Mouse (Mus musculus) CD4-positive, CD25-positive, alpha-beta regulatory T cell, adult 2 months (primary cell): ENCODE measurements at regions not wholly inside any gene's neighbourhood (a gene's known extent, or its start where the extent isn't known, plus 50 kb on each side); places are given as distances from the start of the nearest gene placed in this dataset.

ENCODE experiments used
- DNase-seq: peaks from one replicate; pipeline ENCODE4 v3.0.0-alpha.2; 2012; ENCODE audit warnings: low read depth, low spot score

- no peak for DNase-seq
Observed at GRCm38 (mm10) chr15:59794871-59795270, 221.5 kb downstream of the 4933412E24Rik start.

- no peak for DNase-seq
Observed at GRCm38 (mm10) chr15:59786706-59787425, 229.5 kb downstream of the 4933412E24Rik start.

DNA sequence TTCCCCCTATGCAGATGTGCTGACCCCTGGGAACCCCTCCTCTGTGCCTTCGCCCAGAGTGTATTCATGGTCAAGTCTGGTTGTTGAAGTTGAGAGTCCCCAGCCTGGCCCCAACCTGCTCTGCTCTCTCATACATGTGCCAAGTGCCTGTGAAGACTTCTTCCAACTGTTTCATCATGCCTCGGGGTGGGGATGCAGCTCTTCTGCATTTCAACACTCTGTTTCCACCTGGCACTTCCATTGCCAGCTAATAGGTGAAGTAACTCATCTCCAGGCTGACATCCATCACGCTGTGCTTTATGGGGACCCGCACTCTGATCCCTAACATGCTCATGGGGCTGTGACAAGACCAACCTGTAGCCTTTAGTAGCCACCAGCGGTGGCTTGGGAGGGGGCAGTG is 230.4 kb downstream of the 4933412E24Rik start:
- no peak for DNase-seq

- DNase-seq: no peak
Observed at GRCm38 (mm10) chr15:59784556-59784929, 231.9 kb downstream of the 4933412E24Rik start.

DNA sequence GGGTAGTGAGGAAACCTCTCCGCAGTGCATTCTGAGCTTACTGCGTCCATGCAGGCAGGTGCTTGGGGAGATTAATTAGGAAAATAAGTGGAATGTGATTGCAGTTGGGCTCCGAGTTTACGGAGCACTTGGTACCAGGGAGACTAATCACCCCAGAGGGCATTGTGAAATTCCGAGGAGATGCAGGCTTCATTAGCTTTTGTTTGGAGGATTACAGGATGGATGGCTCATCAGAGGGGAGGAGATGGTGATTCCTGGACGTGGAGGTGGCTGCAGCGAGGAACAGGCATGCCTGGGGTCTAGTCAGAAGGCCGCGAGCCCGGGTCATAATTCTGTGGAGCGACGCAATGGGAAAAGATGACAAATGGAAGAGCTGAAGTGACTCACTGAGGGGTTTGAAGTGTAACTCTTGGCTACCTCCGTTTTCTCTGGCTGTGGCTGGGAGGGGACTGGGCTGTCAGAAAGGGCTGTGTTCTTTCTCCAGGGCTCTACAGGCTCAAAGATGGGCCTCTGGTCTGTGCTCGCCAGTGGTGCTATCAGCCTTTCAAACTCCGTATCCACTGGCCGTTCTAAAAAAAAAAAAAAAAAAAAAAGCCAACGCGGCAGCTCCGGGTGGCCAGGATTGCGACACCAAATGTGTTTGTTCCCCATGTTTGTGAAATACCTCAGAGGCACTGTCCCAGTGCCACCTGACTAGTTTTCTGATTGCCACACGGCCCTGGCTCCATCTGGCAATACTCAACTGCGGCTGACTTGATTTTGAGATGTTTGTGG is 232.4 kb downstream of the 4933412E24Rik start:
- no peak for DNase-seq

GRCm38 (mm10) chr15:59783393-59783781 is 233.0 kb downstream of the 4933412E24Rik start:
- no peak for DNase-seq

GRCm38 (mm10) chr15:59780506-59780905 is 235.9 kb downstream of the 4933412E24Rik start:
- DNase-seq: no peak

- no peak for DNase-seq
Observed at GRCm38 (mm10) chr15:59777307-59777871, 239.0 kb downstream of the 4933412E24Rik start.

- no peak for DNase-seq
Observed at GRCm38 (mm10) chr15:59775781-59776180, 240.6 kb downstream of the 4933412E24Rik start.

- no peak for DNase-seq
Observed at GRCm38 (mm10) chr15:59773983-59774382, 242.4 kb downstream of the 4933412E24Rik start.

- no peak for DNase-seq
Observed at GRCm38 (mm10) chr15:59772595-59772994, 243.8 kb downstream of the 4933412E24Rik start.

DNA sequence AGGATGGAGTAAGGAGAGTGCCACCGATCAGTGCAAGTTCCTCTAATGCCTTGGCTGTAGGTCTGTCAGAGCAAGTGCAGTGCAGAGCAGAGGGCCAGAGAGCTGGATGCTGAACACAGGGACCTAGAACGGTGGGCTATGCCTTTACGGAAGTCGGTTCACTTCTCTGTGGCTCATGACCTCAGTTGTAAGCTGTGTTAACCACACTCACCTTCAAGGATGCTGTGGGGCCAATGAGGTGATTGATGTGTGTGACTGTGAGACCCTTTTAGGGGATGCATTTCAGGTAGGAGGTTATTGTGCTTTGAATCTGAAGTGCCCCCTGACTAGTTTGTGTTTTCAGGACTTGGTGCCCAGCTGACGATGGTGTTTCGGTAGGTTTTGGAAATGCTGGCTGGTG is 254.4 kb downstream of the 4933412E24Rik start:
- peak; percentile 4 for DNase-seq

DNA sequence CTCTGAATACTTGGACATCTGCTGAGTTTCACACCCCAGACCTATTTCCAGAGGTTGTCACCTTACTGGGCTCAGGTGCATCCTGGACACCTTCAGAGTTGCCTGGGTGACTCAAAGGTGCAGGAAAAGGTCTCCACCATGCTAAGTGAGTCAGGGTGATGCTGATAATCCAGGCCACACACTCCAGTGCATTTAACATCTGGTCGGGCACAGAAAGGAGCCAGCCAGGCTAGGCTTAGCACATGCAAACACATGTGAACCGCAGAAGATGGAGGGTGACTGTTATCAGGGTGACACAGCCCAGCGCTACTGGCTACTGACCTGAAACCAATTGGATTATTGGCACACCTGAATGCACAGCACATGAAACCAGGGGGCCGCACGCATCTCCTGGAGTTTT is 255.9 kb downstream of the 4933412E24Rik start:
- no peak for DNase-seq

DNA sequence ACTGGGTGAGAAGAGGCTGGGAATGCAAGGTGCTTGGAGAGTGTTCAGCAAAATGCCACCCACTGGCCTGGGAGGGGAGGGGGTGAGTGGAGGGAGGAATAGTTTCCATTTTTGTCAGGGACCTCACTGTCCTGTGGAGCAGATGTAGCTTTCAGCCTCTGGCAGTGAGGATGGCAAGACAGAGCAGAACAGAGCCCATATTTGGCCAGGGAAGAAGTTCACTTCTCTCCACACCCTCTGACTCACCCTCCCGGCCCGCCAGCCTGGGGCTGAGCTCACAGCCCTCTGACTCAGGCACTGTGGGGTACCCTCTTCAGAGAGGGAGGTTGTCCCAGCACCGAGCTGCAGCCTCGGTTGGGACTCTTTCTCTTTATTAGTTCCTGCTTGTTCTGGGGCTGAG is 256.8 kb downstream of the 4933412E24Rik start:
- DNase-seq: peak; percentile 19

DNA sequence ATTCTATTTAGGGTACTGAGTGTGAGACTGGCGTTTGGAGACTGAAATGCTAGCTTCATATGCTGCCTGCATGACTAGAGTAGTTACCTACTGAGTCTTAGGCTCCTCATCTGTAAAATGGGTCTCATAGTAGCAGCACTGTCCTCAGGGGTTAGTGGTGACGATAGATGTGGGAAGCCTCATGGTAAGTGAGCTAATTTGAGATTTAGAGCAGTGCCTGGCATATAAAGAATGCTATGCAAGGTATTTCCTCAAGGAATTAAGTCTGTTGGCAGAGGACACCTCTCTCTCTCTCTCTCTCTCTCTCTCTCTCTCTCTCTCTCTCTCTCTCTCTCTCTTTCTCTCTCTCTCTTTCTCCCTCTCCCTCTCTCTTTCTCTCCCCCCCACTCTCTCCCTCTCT is 257.4 kb downstream of the 4933412E24Rik start:
- no peak for DNase-seq

DNA sequence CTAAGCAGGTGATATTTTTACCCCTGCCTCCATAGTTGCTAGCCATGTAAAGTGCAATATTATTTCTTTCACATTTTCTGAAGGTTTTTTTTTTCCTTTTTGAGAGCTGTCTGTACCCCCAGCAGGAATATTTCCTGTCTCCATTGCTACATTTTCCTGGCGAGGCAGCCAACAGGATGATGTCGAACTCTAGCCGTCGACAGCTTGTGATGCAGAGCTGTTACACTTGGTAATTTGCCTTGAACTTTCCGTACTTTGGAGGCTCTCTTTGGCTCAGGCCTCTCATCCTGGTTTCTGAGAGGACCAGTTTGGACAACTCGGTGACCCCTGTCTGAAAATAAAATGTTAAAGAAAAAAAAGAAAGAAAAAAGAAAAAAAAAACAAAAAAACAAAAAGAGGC is 260.3 kb downstream of the 4933412E24Rik start:
- DNase-seq: no peak

GRCm38 (mm10) chr15:59754906-59755305 is 261.5 kb downstream of the 4933412E24Rik start:
- no peak for DNase-seq

- DNase-seq: no peak
Observed at GRCm38 (mm10) chr15:59752277-59752676, 264.1 kb downstream of the 4933412E24Rik start.

DNA sequence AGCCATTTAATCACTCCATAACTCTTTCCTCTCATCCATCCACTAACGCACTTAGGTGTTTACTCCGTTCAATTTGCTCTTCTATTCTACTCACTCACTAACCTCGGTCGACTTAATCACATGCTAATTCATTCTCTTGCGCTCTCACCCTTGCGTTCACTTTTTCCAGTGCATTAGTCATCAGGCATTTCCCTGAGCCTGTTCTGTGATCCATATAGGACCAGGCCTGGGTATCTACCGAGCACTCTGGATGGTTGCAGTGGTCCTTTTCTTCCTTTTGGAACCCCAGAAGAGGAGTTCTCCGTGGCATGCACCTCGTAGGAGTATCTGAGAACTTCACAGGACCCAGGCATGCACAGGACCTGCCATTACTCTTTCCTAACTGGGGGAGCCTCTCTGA is 270.1 kb downstream of the 4933412E24Rik start:
- DNase-seq: no peak

- DNase-seq: no peak
Observed at GRCm38 (mm10) chr15:59744411-59744931, 271.9 kb downstream of the 4933412E24Rik start.

DNA sequence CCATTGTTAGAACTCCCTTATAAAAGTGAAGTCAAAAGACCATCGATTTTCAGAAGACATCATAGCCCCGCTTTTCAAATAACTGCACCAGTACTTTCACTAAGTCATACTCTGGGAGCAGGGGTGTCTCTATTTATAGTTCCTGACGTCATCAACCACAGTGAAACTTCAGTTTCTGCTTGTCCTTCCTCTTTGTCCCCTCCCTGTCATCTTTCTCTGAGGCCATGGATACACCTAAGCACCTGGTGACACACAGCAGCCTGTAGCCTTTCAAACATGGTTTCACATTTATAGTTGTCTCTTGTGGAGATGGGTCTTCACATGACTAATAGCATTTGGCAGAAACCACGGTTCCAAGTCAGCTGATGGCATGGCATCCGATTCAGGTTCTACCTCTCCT is 277.2 kb downstream of the 4933412E24Rik start:
- DNase-seq: peak; percentile 63

GRCm38 (mm10) chr15:59737247-59737646 is 279.2 kb downstream of the 4933412E24Rik start:
- peak; percentile 37 for DNase-seq
